Mouse (Mus musculus): ENCODE measurements around the gene Msh4. TPM values are rescaled to one million over a fixed set of nuclear protein-coding genes. Genes with fewer than 3 reads are reported as not detected.
"Not testable (repeated sequence)": the region's sequence is repeated elsewhere in the genome, so short reads cannot be mapped to it uniquely, and the experiment has no call there.

Msh4 gene
- polyA plus RNA-seq, 1 experiment from 2014 or later: 0.04 TPM

GRCm38 (mm10) chr3:153864636-153865429, 41.1 kb downstream of the Msh4 start:
- no peak for TF ChIP-seq EP300 (optimal IDR thresholded peaks at IDR 0.05)
- peak; percentile 25; the same call in 1 of the 2 replicates for TF ChIP-seq CTCF (IDR thresholded peaks at IDR 0.05; ENCODE audit: low read depth)
- no peak for DNase-seq (ENCODE audit: low spot score)

GRCm38 (mm10) chr3:153863816-153864215, 42.1 kb downstream of the Msh4 start:
- H3K4me2 ChIP-seq (replicated peaks; ENCODE audit: low read depth): no peak overlapping the region
- TF ChIP-seq EP300 (optimal IDR thresholded peaks at IDR 0.05) (no peak), CTCF (IDR thresholded peaks at IDR 0.05; ENCODE audit: low read depth) (no peak)
- no peak overlapping the region for H3K27ac ChIP-seq (replicated peaks)
- no peaks in the 10 kb centered on the region for H3K27me3 ChIP-seq (ENCODE audit: control insufficient read depth, insufficient read depth, low read length)
- ATAC-seq (ENCODE audit: low FRiP score, low TSS enrichment) (no peak), DNase-seq (ENCODE audit: low spot score) (no peak)
- no peaks in the 10 kb centered on the region for H3K4me1 ChIP-seq (replicated peaks; ENCODE audit: control insufficient read depth, insufficient read depth)
- WGBS: 72% methylated on average over 2 of the region's 2 CpGs
- no peaks in the 10 kb centered on the region for H3K36me3 ChIP-seq (ENCODE audit: control insufficient read depth, insufficient read depth, low read length)
- H3K9me3 ChIP-seq (ENCODE audit: control insufficient read depth, low read length): no peaks in the 10 kb centered on the region
- H3K9ac ChIP-seq (ENCODE audit: low read length): no peak overlapping the region
- no peak overlapping the region for H3K4me3 ChIP-seq (ENCODE audit: low read depth, low read length)

More at GRCm38 (mm10) chr3:153864636-153865429, 41.1 kb downstream of the Msh4 start:
- no peaks in the 10 kb centered on the region for H3K27me3 ChIP-seq (ENCODE audit: control insufficient read depth, insufficient read depth, low read length)
- no peaks in the 10 kb centered on the region for H3K9me3 ChIP-seq (ENCODE audit: control insufficient read depth, low read length)
- H3K36me3 ChIP-seq (ENCODE audit: control insufficient read depth, insufficient read depth, low read length): no peaks in the 10 kb centered on the region
- H3K27ac ChIP-seq (replicated peaks): no peak overlapping the region
- 86% methylated on average over 4 of the region's 4 CpGs for WGBS
- ATAC-seq (ENCODE audit: low FRiP score, low TSS enrichment): no peak
- no peak overlapping the region for H3K4me2 ChIP-seq (replicated peaks; ENCODE audit: low read depth)
- no peak overlapping the region for H3K9ac ChIP-seq (ENCODE audit: low read length)
- H3K4me3 ChIP-seq (ENCODE audit: low read depth, low read length): no peak overlapping the region
- H3K4me1 ChIP-seq (replicated peaks; ENCODE audit: control insufficient read depth, insufficient read depth): no peaks in the 10 kb centered on the region

GRCm38 (mm10) chr3:153860392-153860791, 45.5 kb downstream of the Msh4 start:
- H3K27ac ChIP-seq (replicated peaks); H3K4me3 ChIP-seq (ENCODE audit: low read depth, low read length); ATAC-seq (ENCODE audit: low FRiP score, low TSS enrichment); H3K27me3 ChIP-seq (ENCODE audit: control insufficient read depth, insufficient read depth, low read length); H3K36me3 ChIP-seq (ENCODE audit: control insufficient read depth, insufficient read depth, low read length); H3K4me1 ChIP-seq (replicated peaks; ENCODE audit: control insufficient read depth, insufficient read depth); H3K9me3 ChIP-seq (ENCODE audit: control insufficient read depth, low read length); H3K4me2 ChIP-seq (replicated peaks; ENCODE audit: low read depth); H3K9ac ChIP-seq (ENCODE audit: low read length); DNase-seq (ENCODE audit: low spot score): not testable (repeated sequence)
- WGBS: 88% methylated on average over 7 of the region's 8 CpGs

GRCm38 (mm10) chr3:153858350-153859001, 47.5 kb downstream of the Msh4 start:
- H3K9me3 ChIP-seq (ENCODE audit: control insufficient read depth, low read length): no peaks in the 10 kb centered on the region

GRCm38 (mm10) chr3:153852266-153852665, 53.7 kb downstream of the Msh4 start:
- Histone ChIP-seq H3K9me3 (ENCODE audit: control insufficient read depth, low read length) (no peaks in the 10 kb centered on the region), H3K27me3 (ENCODE audit: control insufficient read depth, insufficient read depth, low read length) (no peaks in the 10 kb centered on the region), H3K27ac (replicated peaks) (no peak overlapping the region), H3K9ac (ENCODE audit: low read length) (no peak overlapping the region), H3K4me2 (replicated peaks; ENCODE audit: low read depth) (no peak overlapping the region), H3K4me1 (replicated peaks; ENCODE audit: control insufficient read depth, insufficient read depth) (no peaks in the 10 kb centered on the region), H3K36me3 (ENCODE audit: control insufficient read depth, insufficient read depth, low read length) (no peaks in the 10 kb centered on the region), H3K4me3 (ENCODE audit: low read depth, low read length) (no peak overlapping the region)
- no peak for DNase-seq (ENCODE audit: low spot score)
- TF ChIP-seq EP300 (optimal IDR thresholded peaks at IDR 0.05): no peak
- TF ChIP-seq CTCF (IDR thresholded peaks at IDR 0.05; ENCODE audit: low read depth): no peak
- no peak for ATAC-seq (ENCODE audit: low FRiP score, low TSS enrichment)
- WGBS: 62% methylated on average over 8 of the region's 8 CpGs

More at GRCm38 (mm10) chr3:153858350-153859001, 47.5 kb downstream of the Msh4 start:
- WGBS: 83% methylated on average over 10 of the region's 10 CpGs
- DNase-seq (ENCODE audit: low spot score): no peak
- Histone ChIP-seq H3K9ac (ENCODE audit: low read length) (no peak overlapping the region), H3K4me2 (replicated peaks; ENCODE audit: low read depth) (no peak overlapping the region), H3K4me1 (replicated peaks; ENCODE audit: control insufficient read depth, insufficient read depth) (no peaks in the 10 kb centered on the region), H3K4me3 (ENCODE audit: low read depth, low read length) (no peak overlapping the region), H3K27ac (replicated peaks) (no peak overlapping the region), H3K36me3 (ENCODE audit: control insufficient read depth, insufficient read depth, low read length) (no peaks in the 10 kb centered on the region), H3K27me3 (ENCODE audit: control insufficient read depth, insufficient read depth, low read length) (no peaks in the 10 kb centered on the region)
- no peak for ATAC-seq (ENCODE audit: low FRiP score, low TSS enrichment)
- TF ChIP-seq CTCF (IDR thresholded peaks at IDR 0.05; ENCODE audit: low read depth) (no peak), EP300 (optimal IDR thresholded peaks at IDR 0.05) (no peak)

GRCm38 (mm10) chr3:153850759-153851158, 55.2 kb downstream of the Msh4 start:
- Histone ChIP-seq H3K9ac (ENCODE audit: low read length) (no peak overlapping the region), H3K4me1 (replicated peaks; ENCODE audit: control insufficient read depth, insufficient read depth) (no peaks in the 10 kb centered on the region), H3K9me3 (ENCODE audit: control insufficient read depth, low read length) (no peaks in the 10 kb centered on the region), H3K27ac (replicated peaks) (no peak overlapping the region), H3K4me3 (ENCODE audit: low read depth, low read length) (no peak overlapping the region), H3K27me3 (ENCODE audit: control insufficient read depth, insufficient read depth, low read length) (no peaks in the 10 kb centered on the region), H3K4me2 (replicated peaks; ENCODE audit: low read depth) (no peak overlapping the region), H3K36me3 (ENCODE audit: control insufficient read depth, insufficient read depth, low read length) (no peaks in the 10 kb centered on the region)
- ATAC-seq (ENCODE audit: low FRiP score, low TSS enrichment) (no peak), DNase-seq (ENCODE audit: low spot score) (no peak)
- no peak for TF ChIP-seq CTCF (IDR thresholded peaks at IDR 0.05; ENCODE audit: low read depth)
- no peak for TF ChIP-seq EP300 (optimal IDR thresholded peaks at IDR 0.05)
- 78% methylated on average over 7 of the region's 7 CpGs for WGBS

Data from stomach, postnatal 0 days (tissue).